Mouse (Mus musculus): ENCODE measurements around the gene Hs2st1. TPM values are rescaled to one million over a fixed set of nuclear protein-coding genes. Genes with fewer than 3 reads are reported as not detected.

Hs2st1 gene
- total and polyA plus RNA-seq, 3 experiments = 13.6 to 16.1 TPM; not detected in 1

DNA sequence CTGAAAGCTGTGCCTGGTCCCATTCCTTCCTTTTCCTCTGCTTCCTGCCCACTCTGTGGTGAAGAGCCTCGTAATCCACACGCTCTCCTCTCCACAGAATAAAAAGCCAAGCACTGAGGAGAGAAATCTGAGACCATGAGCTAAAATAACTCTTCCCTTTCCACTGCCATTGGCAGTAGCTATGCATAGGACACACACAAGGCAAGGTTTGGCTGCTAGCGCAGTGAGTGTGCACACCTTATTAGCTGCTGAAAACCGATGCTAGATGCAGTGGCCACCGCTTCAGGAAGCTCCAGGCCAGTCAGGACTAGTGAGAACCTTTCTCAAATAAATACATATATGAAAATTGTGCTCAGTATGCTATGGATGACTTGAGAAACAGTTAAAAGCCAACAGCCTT is 19.9 kb downstream of the Hs2st1 start:
- H3K4me3 ChIP-seq (ENCODE audit: control insufficient read depth in 1 of 2, insufficient read depth in 1 of 2, low read depth in 2 of 2, low read length in 2 of 2) = no peak overlapping the region
- no peaks in the 10 kb centered on the region for H3K27me3 ChIP-seq (ENCODE audit: control insufficient read depth in 1 of 2, insufficient read depth in 2 of 2, low read length in 2 of 2)
- peaks cover 23% of the 10 kb centered on the region for H3K79me2 ChIP-seq (ENCODE audit: control insufficient read depth, insufficient read depth, low read length, poor library complexity)
- H3K27ac ChIP-seq (ENCODE audit: control insufficient read depth, low read depth, low read length) = no peak overlapping the region
- no peaks in the 10 kb centered on the region for H3K4me1 ChIP-seq (ENCODE audit: control insufficient read depth in 1 of 2, insufficient read depth in 2 of 2, low read length in 2 of 2)
- TF ChIP-seq UBTF (IDR thresholded peaks at IDR 0.05; ENCODE audit: borderline replicate concordance, insufficient read depth, low read depth, low read length) (no peak), TBP (IDR thresholded peaks at IDR 0.05; ENCODE audit: low read depth, low read length) (no peak), NELFE (IDR thresholded peaks at IDR 0.05; ENCODE audit: low read depth, low read length) (no peak), MYC (IDR thresholded peaks at IDR 0.05; ENCODE audit: low read depth, low read length) (no peak), ZNF384 (IDR thresholded peaks at IDR 0.05; ENCODE audit: low read depth, low read length) (no peak), POLR2AphosphoS5 (IDR thresholded peaks at IDR 0.05; ENCODE audit: borderline replicate concordance, low read depth, low read length) (no peak), GATA1 (IDR thresholded peaks at IDR 0.05; ENCODE audit: low read depth, low read length) (no peak), CHD2 (IDR thresholded peaks at IDR 0.05; ENCODE audit: low read length) (no peak), MYB (IDR thresholded peaks at IDR 0.05; ENCODE audit: low read depth, low read length) (no peak), HCFC1 (IDR thresholded peaks at IDR 0.05; ENCODE audit: low read depth, low read length) (no peak), TAL1 (IDR thresholded peaks at IDR 0.05; ENCODE audit: low read length) (no peak), MAZ (IDR thresholded peaks at IDR 0.05; ENCODE audit: low read depth, low read length) (no peak), USF2 (IDR thresholded peaks at IDR 0.05; ENCODE audit: borderline replicate concordance in 1 of 2, insufficient read depth in 1 of 2, low read depth in 1 of 2, low read length in 2 of 2) (no peak), MAFK (IDR thresholded peaks at IDR 0.05; ENCODE audit: borderline replicate concordance, low read depth, low read length) (no peak), EP300 (IDR thresholded peaks at IDR 0.05; ENCODE audit: low read depth in 1 of 2, low read length in 2 of 2) (no peak)
- no peak overlapping the region for H3K9ac ChIP-seq (ENCODE audit: control insufficient read depth, low read depth, low read length, poor library complexity, severe bottlenecking)
- H3K9me3 ChIP-seq (replicated peaks; ENCODE audit: insufficient read depth, low read length) = no peaks in the 10 kb centered on the region
- H3K36me3 ChIP-seq (ENCODE audit: control insufficient read depth in 1 of 2, insufficient read depth in 2 of 2, low read length in 2 of 2) = no peaks in the 10 kb centered on the region
- DNase-seq (ENCODE audit: low read depth, low spot score) = no peak

DNA sequence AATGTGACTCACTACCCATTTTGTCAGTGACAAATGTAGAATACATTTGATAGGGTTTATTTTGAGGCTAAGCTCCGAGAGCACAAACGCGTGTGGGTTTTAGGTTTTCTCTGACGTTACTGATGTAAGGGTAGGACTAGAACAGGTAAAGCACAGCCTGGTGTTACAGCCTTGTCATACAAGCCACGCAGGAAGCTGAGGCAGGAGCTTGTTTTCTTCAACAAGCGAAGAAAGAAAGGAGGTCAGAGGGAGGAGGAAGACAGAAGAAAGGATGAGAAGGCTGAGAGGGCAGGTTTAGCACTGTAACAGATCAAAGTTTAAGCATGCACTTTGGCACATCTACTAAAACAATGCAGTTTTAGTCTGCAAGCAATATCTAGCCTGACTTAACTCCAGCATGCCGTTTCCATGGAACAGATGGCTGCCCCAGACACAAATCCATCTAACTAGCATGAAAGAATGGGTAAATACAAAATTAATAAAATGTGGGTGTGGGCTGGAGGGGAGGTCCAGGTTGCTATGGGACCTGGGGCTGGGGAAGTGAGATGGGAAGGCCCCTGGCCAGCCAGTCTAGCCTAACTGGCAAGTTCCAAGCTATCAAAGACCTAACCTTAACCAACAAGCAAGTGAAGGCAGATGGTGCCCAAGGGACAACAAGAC is 21.7 kb downstream of the Hs2st1 start:
- Histone ChIP-seq H3K9me3 (replicated peaks; ENCODE audit: insufficient read depth, low read length) (no peaks in the 10 kb centered on the region), H3K27me3 (ENCODE audit: control insufficient read depth in 1 of 2, insufficient read depth in 2 of 2, low read length in 2 of 2) (no peaks in the 10 kb centered on the region), H3K4me3 (ENCODE audit: control insufficient read depth in 1 of 2, insufficient read depth in 1 of 2, low read depth in 2 of 2, low read length in 2 of 2) (no peak overlapping the region), H3K79me2 (ENCODE audit: control insufficient read depth, insufficient read depth, low read length, poor library complexity) (peaks cover 23% of the 10 kb centered on the region), H3K36me3 (ENCODE audit: control insufficient read depth in 1 of 2, insufficient read depth in 2 of 2, low read length in 2 of 2) (peaks cover 0 to 3% of the 10 kb centered on the region in 2 experiments; a peak in 1 of 4 replicates), H3K9ac (ENCODE audit: control insufficient read depth, low read depth, low read length, poor library complexity, severe bottlenecking) (no peak overlapping the region), H3K27ac (ENCODE audit: control insufficient read depth, low read depth, low read length) (no peak overlapping the region), H3K4me1 (ENCODE audit: control insufficient read depth in 1 of 2, insufficient read depth in 2 of 2, low read length in 2 of 2) (peaks cover 0 to 4% of the 10 kb centered on the region in 2 experiments; a peak in 2 of 4 replicates)
- DNase-seq (ENCODE audit: low read depth, low spot score) = no peak
- no peak for TF ChIP-seq JUND (IDR thresholded peaks at IDR 0.05; ENCODE audit: low read depth, low read length)

Measured in MEL (cell line).